Mouse (Mus musculus) retina, adult 2 months (tissue): Measurements from ENCODE around the gene Lif.

Experiments used
- DNase-seq: peaks from one replicate; pipeline ENCODE4 v3.0.0-alpha.2; 2012; ENCODE audit warnings: low read depth, low spot score

Lif gene

GRCm38 (mm10) chr11:4296610-4297275 lies 39.4 kb downstream of the Lif start:
- DNase-seq: no peak

GRCm38 (mm10) chr11:4297753-4298152 lies 40.4 kb downstream of the Lif start:
- no peak for DNase-seq

- DNase-seq: no peak
These were observed 41.3 kb downstream of the Lif start for GRCm38 (mm10) chr11:4298615-4299014.

GRCm38 (mm10) chr11:4299191-4299590 lies 41.8 kb downstream of the Lif start:
- no peak for DNase-seq

GRCm38 (mm10) chr11:4299735-4300474 lies 42.5 kb downstream of the Lif start:
- DNase-seq: no peak

- no peak for DNase-seq
These were observed 43.3 kb downstream of the Lif start for GRCm38 (mm10) chr11:4300683-4301082.

- DNase-seq: no peak
These were observed 45.1 kb downstream of the Lif start for GRCm38 (mm10) chr11:4302363-4302913.

GRCm38 (mm10) chr11:4303033-4303432 lies 45.7 kb downstream of the Lif start:
- DNase-seq: no peak

GRCm38 (mm10) chr11:4304203-4304602 lies 46.8 kb downstream of the Lif start:
- DNase-seq: no peak

GRCm38 (mm10) chr11:4305090-4305489 lies 47.7 kb downstream of the Lif start:
- no peak for DNase-seq

- DNase-seq: no peak
These were observed 48.7 kb downstream of the Lif start for GRCm38 (mm10) chr11:4306086-4306485.

- DNase-seq: no peak
These were observed 50.7 kb downstream of the Lif start for GRCm38 (mm10) chr11:4308060-4308513.

- DNase-seq: no peak
These were observed 51.4 kb downstream of the Lif start for GRCm38 (mm10) chr11:4308514-4309450.

GRCm38 (mm10) chr11:4309613-4310012 lies 52.3 kb downstream of the Lif start:
- no peak for DNase-seq

- DNase-seq: no peak
These were observed 53.0 kb downstream of the Lif start for GRCm38 (mm10) chr11:4310324-4310723.

GRCm38 (mm10) chr11:4312180-4312579 lies 54.8 kb downstream of the Lif start:
- no peak for DNase-seq

GRCm38 (mm10) chr11:4317287-4317686 lies 59.9 kb downstream of the Lif start:
- DNase-seq: no peak

GRCm38 (mm10) chr11:4318011-4318410 lies 60.7 kb downstream of the Lif start:
- no peak for DNase-seq

GRCm38 (mm10) chr11:4319212-4319955 lies 62.0 kb downstream of the Lif start:
- no peak for DNase-seq

- no peak for DNase-seq
These were observed 63.5 kb downstream of the Lif start for GRCm38 (mm10) chr11:4320876-4321275.
